Mouse (Mus musculus) kidney, adult 11 months (tissue): ENCODE results near the gene Cd33.

Experiments
- DNase-seq: peaks from one replicate; pipeline ENCODE4 v3.0.0; 2022

The Cd33 gene

GRCm38 (mm10) chr7:43512519-43512918 is 31.7 kb downstream of the Cd33 start:
- no peak for DNase-seq

GRCm38 (mm10) chr7:43511707-43512478 is 32.3 kb downstream of the Cd33 start:
- no peak for DNase-seq

GRCm38 (mm10) chr7:43495343-43496021 is 48.7 kb downstream of the Cd33 start:
- peak; percentile 50 for DNase-seq

- DNase-seq, result no peak
Observed at GRCm38 (mm10) chr7:43490861-43491260, 53.4 kb downstream of the Cd33 start.

- no peak for DNase-seq
Observed at GRCm38 (mm10) chr7:43490182-43490584, 54.0 kb downstream of the Cd33 start.

- DNase-seq, result no peak
Observed at GRCm38 (mm10) chr7:43489631-43490125, 54.5 kb downstream of the Cd33 start, which contains the start of gene Iglon5. TSS of gene Iglon5 (minus strand) at chr7:43490075.

GRCm38 (mm10) chr7:43488646-43489045 is 55.6 kb downstream of the Cd33 start:
- DNase-seq, result no peak

- no peak for DNase-seq
Observed at GRCm38 (mm10) chr7:43483236-43483635, 61.0 kb downstream of the Cd33 start.

GRCm38 (mm10) chr7:43482090-43482716 is 62.0 kb downstream of the Cd33 start:
- DNase-seq, result peak; percentile 23

- no peak for DNase-seq
Observed at GRCm38 (mm10) chr7:43481191-43481590, 63.0 kb downstream of the Cd33 start.

GRCm38 (mm10) chr7:43476376-43476775 is 67.9 kb downstream of the Cd33 start:
- DNase-seq, result no peak

GRCm38 (mm10) chr7:43475706-43476105 is 68.5 kb downstream of the Cd33 start:
- DNase-seq, result no peak
